In the genomic region with DNA sequence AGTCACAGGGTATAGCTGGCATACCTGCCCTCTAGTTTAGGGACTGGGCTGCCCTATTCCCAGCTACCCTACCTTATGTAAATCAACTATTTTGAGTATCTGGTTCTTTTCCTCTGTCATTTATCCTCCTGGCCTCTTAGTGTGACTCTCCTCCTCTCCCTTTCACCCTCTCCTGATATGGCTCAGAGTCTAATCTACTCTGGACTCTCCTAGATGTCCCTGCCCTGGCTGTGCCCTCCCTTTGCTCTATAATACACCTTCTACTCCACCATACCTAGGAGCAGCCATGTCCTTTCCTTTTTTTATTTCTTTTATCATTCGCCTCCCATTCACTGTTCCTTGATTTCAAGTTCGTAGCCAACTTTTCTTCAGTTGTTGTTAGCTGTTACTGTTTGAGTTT, we compare ENCODE assay signal across 45 mouse cellular contexts. TPM values are rescaled to one million over a fixed set of nuclear protein-coding genes. Genes with fewer than 3 reads are reported as not detected.
"Had no signal": no experiment of that assay in that cellular context is flagged by ENCODE, and none has a peak within 500 bp of the region (broad histone marks: within the 10 kb centered on the region; RNA-seq: fewer than 3 reads in every experiment).

No protein-coding gene starts in this region.

- H3K9me3 ChIP-seq: heart, embryonic 10.5 days; heart, embryonic 12.5 days; heart, embryonic 13.5 days; heart, embryonic 15.5 days; hindbrain, embryonic 10.5 days; hindbrain, embryonic 12.5 days; hindbrain, embryonic 13.5 days; hindbrain, embryonic 15.5 days; intestine, embryonic 15.5 days; kidney, embryonic 15.5 days had no signal

- H3K27ac ChIP-seq: heart, embryonic 10.5 days; heart, embryonic 13.5 days; heart, embryonic 15.5 days; hindbrain, embryonic 10.5 days; hindbrain, embryonic 12.5 days; hindbrain, embryonic 13.5 days; hindbrain, embryonic 14.5 days; hindbrain, embryonic 15.5 days; hindbrain, postnatal 0 days; intestine, embryonic 15.5 days; kidney, embryonic 15.5 days; kidney, postnatal 0 days; layer of hippocampus, adult 2 months had no signal

- H3K27me3 ChIP-seq: heart, embryonic 12.5 days; heart, embryonic 13.5 days; heart, embryonic 15.5 days; hindbrain, embryonic 12.5 days; hindbrain, embryonic 13.5 days; hindbrain, embryonic 15.5 days; intestine, embryonic 15.5 days; kidney, embryonic 15.5 days had no signal

- H3K4me2 ChIP-seq: heart, embryonic 11.5 days; heart, embryonic 12.5 days; heart, embryonic 13.5 days; heart, embryonic 15.5 days; hindbrain, embryonic 12.5 days; hindbrain, embryonic 13.5 days; hindbrain, embryonic 14.5 days; hindbrain, embryonic 15.5 days; intestine, embryonic 15.5 days; kidney, embryonic 15.5 days had no signal

- H3K4me3 ChIP-seq: heart, embryonic 10.5 days; heart, embryonic 12.5 days; heart, embryonic 13.5 days; heart, embryonic 15.5 days; hindbrain, embryonic 10.5 days; hindbrain, embryonic 12.5 days; hindbrain, embryonic 13.5 days; hindbrain, embryonic 15.5 days; intestine, embryonic 15.5 days; kidney, embryonic 15.5 days; layer of hippocampus, adult 2 months had no signal

- H3K9ac ChIP-seq: heart, embryonic 12.5 days; heart, embryonic 13.5 days; heart, embryonic 15.5 days; hindbrain, embryonic 12.5 days; hindbrain, embryonic 13.5 days; hindbrain, embryonic 14.5 days; hindbrain, embryonic 15.5 days; intestine, embryonic 15.5 days; kidney, embryonic 15.5 days had no signal

- H3K4me1 ChIP-seq: heart, embryonic 10.5 days; heart, embryonic 12.5 days; heart, embryonic 13.5 days; heart, embryonic 15.5 days; hindbrain, embryonic 10.5 days; hindbrain, embryonic 12.5 days; hindbrain, embryonic 13.5 days; hindbrain, embryonic 15.5 days; intestine, embryonic 15.5 days; kidney, embryonic 15.5 days had no signal

- DNase-seq: heart, postnatal 10 days; heart, postnatal 14 days; heart, postnatal 36 days; heart, postnatal 4 days; kidney, adult 11 months; kidney, adult 18-20 months; kidney, adult 2 months; kidney, adult 8-10 months; kidney, adult 9 months; kidney, postnatal 10 days; kidney, postnatal 14 days; kidney, postnatal 25 days; kidney, postnatal 36 days; kidney, postnatal 4 days; layer of hippocampus, adult 9-11 months; layer of hippocampus, postnatal 36 days had no signal

- H3K36me3 ChIP-seq: heart, embryonic 10.5 days; heart, embryonic 12.5 days; heart, embryonic 13.5 days; heart, embryonic 15.5 days; hindbrain, embryonic 10.5 days; hindbrain, embryonic 12.5 days; hindbrain, embryonic 13.5 days; hindbrain, embryonic 15.5 days; intestine, embryonic 15.5 days; kidney, embryonic 15.5 days had no signal

- ATAC-seq: hindbrain, embryonic 16.5 days; hindbrain, postnatal 0 days; inflammation-experienced regulatory T-cells, adult 6 months; intestine, embryonic 15.5 days; intestine, embryonic 16.5 days; intestine, postnatal 0 days had no signal

RNA-seq across cellular contexts. Expression of a gene that starts 19.0 kb away (rescaled TPM):
- total RNA-seq: heart, postnatal 10 days; heart, postnatal 14 days; heart, postnatal 25 days; heart, postnatal 36 days; heart, postnatal 4 days had no signal
- polyA plus RNA-seq: heart, embryonic 10.5 days; heart, embryonic 12.5 days; heart, embryonic 13.5 days; heart, embryonic 14.5 days; heart, embryonic 15.5 days; heart, postnatal 0 days; hindbrain, embryonic 10.5 days; hindbrain, embryonic 11.5 days; hindbrain, embryonic 12.5 days; hindbrain, embryonic 13.5 days; intestine, embryonic 14.5 days; intestine, embryonic 15.5 days; intestine, embryonic 16.5 days; intestine, postnatal 0 days; kidney, adult 2 months; kidney, embryonic 14.5 days; kidney, embryonic 15.5 days; kidney, embryonic 16.5 days; kidney, postnatal 0 days; large intestine, adult 2 months had no signal

RNA-seq across cellular contexts. Expression of a gene that starts 52.5 kb away (rescaled TPM):
- total RNA-seq: hindbrain, postnatal 0 days had no signal
- polyA plus RNA-seq: heart, embryonic 14.5 days; heart, postnatal 0 days; hindbrain, embryonic 10.5 days; hindbrain, embryonic 12.5 days; hindbrain, embryonic 13.5 days; hindbrain, embryonic 14.5 days; hindbrain, postnatal 0 days; kidney, embryonic 14.5 days had no signal

RNA-seq across cellular contexts. Expression of a gene that starts 54.4 kb away (rescaled TPM):
- total RNA-seq: heart, postnatal 10 days; heart, postnatal 14 days; heart, postnatal 25 days; heart, postnatal 36 days; heart, postnatal 4 days; hematopoietic stem cell, adult 5-6 weeks had no signal
- polyA plus RNA-seq: heart, embryonic 10.5 days; heart, embryonic 11.5 days; heart, embryonic 12.5 days; heart, embryonic 13.5 days; heart, embryonic 14.5 days; heart, embryonic 15.5 days; heart, embryonic 16.5 days; heart, postnatal 0 days; hindbrain, embryonic 10.5 days; hindbrain, embryonic 11.5 days; hindbrain, embryonic 12.5 days; hindbrain, embryonic 13.5 days; hindbrain, embryonic 15.5 days; intestine, embryonic 14.5 days; intestine, embryonic 15.5 days; intestine, embryonic 16.5 days; intestine, postnatal 0 days; kidney, adult 2 months; kidney, embryonic 14.5 days; kidney, embryonic 15.5 days; kidney, embryonic 16.5 days; kidney, postnatal 0 days; large intestine, adult 2 months had no signal
